Mouse (Mus musculus) ZHBTc4 (cell line): ENCODE measurements at regions not wholly inside any gene's neighbourhood (a gene's known extent, or its start where the extent isn't known, plus 50 kb on each side); places are given as distances from the start of the nearest gene placed in this dataset.

ENCODE experiments used
- DNase-seq: peaks from one replicate; pipeline ENCODE4 v3.0.0-alpha.2; 2011; ENCODE audit warnings: low read depth, low spot score

DNA sequence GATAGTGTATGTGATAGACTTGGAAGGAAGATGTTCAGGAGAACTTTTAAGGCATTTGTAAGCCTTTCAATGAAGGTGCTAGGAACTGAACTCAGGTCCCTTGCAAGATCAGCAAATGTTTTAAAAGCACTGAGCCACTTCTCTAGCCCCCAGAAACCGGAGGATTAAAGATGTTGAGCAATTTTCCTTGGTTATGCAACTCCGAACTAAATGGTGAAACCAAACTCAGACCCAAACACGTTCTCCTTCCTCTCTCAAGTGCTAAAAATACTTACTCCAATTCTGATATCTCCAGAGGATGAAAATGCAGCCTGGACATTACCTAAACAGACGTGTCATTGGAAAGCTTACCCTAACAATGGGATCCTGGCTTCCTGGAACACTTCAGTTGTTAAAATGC lies 378.8 kb downstream of the Kcnj2 start:
- DNase-seq, result no peak

DNA sequence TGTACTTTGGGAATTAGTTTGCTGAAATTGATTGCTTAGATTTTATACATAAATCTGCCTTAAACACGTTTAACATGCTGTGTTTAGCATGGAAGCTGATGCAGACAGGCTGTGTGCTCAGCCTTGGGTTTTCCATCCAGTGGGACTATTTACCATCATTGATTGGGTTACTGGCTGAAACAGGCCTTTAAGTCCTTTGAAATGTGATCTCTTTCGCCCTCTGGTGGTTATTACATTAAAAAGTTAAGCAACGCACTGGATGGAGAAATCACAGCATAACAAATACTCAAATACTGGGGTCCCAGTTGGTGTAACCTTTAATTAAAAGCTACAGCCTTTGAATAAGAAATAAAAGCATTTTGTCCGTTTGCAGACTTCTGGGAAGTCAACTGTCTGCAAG lies 379.8 kb downstream of the Kcnj2 start:
- DNase-seq, result peak; percentile 66

DNA sequence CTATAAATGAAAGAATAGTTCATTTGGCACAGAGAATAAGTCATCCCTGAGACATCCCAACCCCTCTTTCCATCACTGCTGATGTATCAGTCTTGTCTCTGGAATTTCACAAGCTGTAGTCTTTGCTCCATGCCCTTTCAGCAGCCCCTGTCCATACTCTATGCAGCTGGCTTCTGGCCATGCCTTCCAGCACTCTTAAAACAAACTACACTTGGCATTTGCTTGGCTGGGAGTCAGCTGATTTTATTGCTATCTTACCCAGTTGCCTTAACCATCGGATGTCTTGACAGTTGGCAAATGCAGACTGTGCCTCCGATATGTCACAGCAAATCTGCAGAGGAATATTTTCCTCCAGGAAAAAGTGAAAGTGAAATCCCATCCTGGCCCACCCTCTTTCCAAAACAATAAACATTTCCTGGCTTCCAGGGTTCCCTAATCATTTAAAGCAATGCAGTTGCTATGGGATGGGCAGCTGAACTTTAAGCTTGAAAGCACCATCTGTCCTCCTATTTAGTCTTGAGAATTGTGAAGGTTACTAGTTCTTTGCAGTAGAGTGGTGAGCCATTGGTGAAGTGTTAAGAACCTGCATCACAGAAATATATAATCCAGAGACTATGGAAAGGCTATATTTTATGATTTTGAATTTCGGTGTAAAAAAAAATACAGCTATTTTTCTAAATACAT lies 385.0 kb downstream of the Kcnj2 start:
- DNase-seq, result no peak

DNA sequence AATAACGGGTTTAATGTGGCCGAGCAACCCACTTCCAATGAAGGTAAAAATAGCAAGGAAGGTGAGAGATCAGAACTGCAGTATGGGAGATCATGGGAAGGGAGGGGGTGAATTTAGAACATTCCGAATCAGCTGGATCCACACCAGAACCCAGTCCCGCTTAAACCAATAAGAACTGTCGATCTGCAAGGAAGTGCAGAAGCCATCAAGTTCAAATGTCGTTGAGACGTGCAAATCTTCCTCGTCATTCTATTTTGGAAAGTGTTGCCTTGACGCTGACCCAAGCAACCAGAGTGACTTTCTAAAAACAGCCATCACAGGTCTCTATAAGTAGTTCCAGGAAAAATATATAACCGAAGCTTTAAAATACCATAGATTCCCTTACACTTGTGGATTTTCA lies 394.1 kb downstream of the Kcnj2 start:
- DNase-seq, result no peak

DNA sequence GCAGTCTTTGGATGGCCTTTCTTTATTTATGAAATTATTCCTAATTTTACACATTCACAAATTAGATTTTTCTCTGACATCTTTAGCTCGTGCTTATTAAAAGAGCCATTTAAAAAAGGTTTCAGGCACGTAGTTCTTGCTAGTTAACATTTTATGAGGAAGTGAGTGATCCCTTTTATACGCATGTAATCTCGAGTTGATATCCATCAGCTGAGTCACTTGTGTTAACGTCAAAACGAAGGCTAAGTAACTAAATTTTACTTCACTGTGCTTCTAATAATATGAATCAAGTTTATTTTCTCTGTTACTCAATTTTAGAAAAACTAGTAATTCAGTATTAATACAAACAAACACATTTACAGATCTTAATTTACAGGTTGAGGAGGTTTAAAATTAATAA lies 419.0 kb downstream of the Kcnj2 start:
- DNase-seq, result no peak

DNA sequence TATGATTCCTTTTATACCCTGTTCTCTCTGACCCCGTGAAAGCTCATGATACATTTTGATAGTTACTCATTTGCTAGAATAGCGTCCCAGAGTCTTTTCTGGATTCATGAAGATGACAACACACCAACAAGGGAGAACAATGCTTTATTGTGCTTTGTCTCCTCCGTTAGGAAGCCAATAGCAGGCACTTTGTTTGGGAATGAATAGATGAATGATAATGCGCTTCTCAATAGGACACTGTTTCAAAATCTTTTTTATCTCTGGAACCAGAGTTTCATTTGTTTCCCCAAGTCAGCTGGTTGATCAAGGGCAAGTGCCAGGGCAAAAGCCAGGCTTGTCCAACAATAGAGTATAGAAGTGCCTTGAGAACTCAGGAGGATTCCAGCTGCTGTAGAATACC lies 446.5 kb downstream of the Kcnj2 start:
- DNase-seq, result no peak

DNA sequence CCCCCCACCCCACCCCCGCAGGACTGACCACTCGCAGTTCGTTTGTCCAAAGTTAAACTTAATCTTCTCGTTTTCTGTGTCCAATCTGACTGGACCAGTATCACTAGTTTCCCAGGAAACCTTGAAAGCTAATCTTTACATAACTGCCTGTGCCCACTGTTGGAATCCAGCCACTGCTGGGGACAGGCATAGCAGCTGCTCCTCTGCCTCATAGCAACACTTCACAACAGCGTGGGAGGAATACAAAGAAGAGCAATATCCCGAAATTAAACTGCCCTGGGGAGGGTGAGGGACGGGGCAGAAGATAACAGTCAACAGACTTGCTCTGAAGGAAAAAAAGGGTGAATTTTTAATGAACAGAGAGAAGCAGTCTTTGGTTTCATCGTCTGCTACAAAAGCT lies 456.8 kb downstream of the Kcnj2 start:
- DNase-seq, result no peak

DNA sequence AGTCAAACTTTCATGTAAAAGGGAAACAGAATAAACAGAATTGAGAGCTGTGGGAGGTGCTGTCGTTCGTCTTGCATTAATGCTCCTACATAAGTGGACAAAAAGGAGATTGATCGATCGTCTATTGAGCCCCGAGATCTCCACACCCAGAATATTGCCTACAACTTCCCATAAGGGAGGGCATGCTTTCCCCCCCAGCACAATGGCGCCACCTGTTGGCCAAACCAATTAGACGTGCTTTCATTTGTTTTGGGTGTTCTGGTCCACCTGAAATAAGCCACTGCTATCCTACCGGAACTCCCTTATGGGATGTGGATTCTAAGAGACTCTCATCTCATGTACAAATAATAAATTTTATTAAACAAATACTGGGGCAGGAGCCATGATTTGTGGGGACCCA lies 457.5 kb downstream of the Kcnj2 start:
- peak; percentile 46 for DNase-seq

DNA sequence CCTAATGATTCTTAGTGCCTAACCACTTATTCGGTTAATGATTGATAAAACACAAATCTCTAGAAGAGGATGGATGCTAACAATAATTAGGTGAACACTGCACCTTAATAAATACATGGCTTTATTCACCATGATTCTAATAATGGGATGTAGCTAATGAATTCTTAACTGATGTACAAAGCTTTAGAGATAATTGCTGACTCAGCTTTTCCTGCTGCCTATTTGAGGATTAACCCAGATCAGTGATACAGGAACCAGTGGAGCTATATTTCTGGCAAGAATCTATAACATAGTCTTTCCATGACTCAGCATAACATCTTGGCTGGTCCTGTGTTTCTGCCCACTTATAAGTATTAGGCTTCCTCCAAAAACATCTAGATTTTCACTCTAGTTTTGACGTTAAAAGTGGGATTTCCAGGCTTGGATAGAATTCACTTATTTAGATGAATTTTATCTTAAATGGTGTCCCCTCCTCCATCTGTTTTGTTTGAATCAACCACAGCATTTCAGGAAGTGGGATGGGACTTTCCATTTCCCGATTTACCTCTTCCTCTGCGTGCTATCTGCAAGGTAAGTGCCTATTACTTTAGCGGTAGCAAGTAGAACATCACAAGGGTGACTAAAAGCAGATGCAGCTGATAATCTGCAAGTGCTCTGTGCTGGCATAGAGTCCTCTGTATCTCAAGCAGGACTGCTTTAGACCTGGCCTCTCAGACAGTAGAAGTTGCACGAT lies 460.2 kb downstream of the Kcnj2 start:
- DNase-seq, result no peak

DNA sequence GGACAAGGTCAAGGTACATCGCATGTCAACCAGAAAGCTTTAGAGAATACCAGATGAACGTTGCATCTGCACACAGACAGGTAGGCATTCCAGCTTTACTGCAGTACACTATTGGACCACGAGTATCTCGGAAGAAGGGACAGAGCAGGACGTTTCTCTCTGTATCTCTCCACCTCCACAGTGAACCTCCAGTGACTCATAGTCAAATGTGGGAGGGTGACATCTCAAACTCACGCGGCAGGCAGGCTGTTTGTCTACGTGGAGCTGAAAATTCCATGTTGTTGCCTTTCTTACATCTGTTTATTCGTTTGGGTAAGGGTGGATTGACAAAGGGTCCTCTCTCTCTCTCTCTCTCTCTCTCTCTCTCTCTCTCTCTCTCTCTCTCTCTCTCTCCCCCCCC lies 463.6 kb downstream of the Kcnj2 start:
- DNase-seq, result no peak

DNA sequence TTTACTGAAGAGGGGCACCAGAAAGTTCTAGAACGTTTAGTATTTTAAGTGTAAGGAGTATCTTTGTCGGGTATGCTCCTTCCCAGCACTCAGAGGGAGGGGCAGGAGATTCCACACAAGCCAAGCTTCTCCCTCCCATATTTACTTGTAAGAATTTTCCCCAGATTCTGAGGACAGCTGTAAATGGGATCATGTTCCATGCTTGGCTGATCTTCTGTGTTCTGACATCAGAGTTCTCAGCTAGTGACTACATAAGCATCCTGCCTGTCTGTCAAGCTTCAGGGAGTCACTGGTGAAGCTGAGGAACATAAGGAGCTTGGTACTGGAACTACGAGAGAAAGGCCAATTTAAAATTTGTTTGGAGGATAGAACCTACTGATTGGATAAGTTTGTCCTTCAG lies 464.9 kb downstream of the Kcnj2 start:
- DNase-seq, result no peak

DNA sequence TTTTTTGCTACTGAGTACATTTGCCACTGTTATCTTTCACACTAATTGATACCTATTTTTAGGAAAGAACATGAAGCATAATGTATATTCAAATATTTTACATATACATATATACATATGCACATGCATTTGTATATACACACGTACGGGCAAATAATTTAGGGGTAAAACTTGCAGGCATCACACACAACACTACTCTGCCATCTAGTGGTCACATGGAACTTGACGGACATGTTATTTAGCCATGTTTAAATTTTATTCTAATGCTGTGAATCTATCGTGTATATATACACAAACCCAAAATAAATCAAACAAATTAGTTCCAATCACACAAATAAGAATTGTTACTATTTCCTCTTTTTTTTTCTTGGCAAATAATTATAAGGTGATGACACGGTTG lies 466.5 kb downstream of the Kcnj2 start:
- DNase-seq, result peak; percentile 12

DNA sequence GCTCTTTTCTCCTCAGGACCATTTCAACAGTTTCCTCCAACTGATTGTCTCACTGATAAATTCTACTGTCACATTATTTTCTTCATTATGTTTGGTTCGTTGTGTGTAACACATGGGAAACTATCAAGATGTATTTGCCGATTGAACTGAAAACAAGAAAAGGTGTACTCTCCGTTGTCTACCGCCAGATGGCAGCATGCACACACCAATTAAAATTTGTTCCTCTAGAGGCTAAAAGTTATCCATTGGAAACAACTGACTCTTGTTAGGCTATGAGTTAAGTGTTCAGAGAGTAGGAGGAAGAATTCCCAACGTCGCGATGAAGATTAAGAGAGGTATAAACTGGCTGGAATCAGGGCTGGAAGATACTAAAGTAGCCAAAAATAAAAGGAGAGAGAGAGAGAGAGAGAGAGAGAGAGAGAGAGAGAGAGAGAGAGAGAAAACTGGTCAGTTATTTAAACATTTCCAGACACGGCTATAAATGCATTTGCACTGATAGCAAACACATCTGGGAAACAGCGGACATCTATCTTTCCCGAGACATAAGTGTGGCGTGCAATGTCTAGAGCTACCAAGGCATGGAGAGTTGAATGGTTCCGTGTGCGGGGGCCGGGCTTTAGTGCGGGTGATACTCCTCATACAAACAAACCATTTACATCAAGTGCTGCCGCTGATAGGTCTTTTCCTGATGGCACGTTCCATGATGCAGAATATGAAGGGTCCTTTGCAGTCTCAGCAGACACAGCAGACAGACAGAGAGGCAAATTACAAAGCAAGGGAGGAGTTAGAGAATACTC lies 470.3 kb downstream of the Kcnj2 start:
- DNase-seq, result peak; percentile 72

DNA sequence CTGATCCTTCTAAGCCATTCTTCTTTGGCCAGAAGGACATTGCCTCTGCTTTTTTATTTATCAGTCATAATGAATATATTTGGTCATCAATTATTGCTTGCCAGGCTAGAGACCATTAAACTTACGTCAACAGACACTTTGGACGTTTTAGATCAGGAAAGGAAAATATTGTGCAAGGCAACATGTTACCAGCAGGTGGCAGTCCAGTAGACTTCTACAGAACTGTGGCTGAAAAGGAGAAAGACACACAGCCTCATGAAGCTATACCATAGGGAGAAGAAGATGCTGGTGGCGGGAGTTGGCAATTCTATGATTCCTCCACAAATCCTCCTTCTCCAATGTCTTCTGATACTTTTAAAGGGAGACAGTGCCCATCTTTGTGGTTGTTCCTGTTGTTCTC lies 471.7 kb downstream of the Kcnj2 start:
- DNase-seq, result peak; percentile 53

DNA sequence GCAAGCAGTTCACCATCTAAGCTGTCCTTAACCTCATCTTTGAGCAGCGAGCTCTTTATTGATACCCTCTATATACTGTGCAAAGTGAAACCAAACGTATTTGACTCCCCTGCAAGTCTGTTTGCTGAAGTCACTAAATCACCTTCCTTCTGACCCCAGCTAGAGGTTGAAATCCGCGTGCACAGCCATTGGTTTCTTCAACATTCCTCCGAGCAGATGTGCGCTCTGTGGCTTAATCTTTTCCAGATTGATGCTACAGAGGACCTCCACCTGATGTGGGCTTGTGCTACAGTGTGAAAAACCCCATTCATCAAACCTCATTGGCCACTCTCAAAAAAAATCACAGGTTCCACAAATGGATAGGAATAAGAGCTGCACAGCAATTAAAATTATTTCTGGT lies 474.0 kb downstream of the Kcnj2 start:
- no peak for DNase-seq

DNA sequence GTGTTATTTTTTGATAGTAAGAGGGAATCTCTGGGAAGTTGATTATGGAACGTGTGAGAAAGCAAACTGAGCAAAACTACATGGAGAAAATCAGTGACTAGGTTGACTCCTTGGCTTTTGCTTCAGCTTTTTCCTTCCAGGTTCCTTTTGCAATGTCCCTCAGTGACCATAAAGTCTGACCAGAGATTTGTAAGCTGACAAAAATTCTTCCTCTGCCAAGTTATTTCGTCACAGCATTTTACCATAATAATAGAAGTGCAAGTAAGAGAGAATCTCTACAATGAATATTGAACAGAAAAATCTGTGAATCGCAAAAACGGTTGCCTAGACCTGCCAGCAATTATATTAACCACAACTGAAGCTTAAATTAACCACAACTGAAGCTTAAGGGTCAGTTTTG lies 479.3 kb downstream of the Kcnj2 start:
- no peak for DNase-seq

DNA sequence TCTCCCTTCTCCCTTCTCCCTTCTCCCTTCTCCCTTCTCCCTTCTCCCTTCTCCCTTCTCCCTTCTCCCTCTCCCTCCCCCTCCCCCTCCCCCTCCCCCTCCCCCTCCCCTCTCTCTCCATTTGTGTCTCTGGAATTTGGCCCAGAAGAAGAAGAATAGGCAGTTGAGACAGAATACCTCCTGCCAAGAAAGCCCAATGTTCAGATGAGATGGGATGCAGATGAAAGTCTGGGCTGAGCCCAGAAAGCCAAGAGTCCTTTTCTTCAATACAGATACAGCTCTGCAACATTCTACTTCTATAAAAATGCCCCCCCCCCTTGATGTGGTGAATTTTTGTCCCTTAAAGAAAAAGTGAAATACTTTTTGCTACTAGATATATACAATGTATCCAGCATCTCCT lies 489.2 kb downstream of the Kcnj2 start:
- DNase-seq, result no peak

DNA sequence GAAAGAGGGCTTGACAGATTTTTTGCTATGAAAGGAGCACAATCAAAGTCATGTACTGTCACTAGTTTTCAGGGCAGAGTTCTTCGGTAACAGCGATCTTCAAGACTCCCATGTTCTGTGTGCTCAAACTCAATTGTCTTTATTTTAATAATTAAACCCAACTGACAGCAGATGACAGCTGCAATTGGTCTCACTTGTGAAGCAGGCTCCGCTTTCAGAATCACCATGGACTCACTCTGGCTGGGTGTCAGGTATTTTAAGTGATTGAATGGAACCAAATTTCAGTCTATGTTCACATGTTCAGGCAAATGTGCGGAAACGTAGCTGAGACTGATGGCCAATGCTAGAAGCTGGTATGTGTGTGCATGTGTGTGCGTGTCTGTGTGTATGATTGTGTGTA lies 489.7 kb downstream of the Kcnj2 start:
- DNase-seq, result no peak

DNA sequence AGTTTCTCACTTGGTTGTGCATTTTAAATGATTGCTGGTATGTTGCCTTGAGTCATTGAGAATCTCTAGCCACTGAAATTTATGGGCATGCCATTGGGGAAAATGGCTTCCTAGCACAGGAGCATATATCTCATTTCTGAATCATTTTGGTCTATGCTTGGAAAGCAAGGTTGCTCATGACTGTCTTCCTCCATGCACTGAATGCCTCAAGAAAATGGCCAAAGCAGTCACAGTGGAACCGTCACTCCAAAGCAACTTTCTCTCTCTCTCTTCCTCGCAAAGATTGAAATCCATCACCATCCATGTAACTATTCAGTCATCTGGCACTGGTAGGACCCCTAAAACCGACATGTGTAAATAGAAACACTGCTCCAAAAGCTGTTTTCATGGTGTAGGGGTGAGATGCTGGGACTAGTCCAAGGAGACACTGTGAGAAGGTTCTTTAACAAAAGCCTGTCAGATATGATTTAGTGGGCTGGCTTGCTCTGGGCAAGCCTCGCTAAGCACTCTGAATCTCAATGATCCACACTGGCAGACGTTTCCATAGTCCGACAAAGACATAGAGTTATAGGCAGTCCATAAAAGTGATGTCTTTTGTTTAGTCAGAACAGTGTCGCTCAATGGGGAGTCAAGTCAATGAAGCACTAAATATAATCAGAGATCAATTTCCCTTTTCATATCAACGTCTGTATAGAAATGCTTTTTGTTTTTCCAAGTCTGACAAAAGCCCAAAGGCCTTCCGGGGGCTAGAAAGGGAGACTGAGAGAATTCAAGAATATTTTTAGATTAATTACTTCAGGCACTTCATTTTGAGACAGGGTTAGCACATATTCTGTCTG lies 492.6 kb downstream of the Kcnj2 start:
- DNase-seq, result no peak

DNA sequence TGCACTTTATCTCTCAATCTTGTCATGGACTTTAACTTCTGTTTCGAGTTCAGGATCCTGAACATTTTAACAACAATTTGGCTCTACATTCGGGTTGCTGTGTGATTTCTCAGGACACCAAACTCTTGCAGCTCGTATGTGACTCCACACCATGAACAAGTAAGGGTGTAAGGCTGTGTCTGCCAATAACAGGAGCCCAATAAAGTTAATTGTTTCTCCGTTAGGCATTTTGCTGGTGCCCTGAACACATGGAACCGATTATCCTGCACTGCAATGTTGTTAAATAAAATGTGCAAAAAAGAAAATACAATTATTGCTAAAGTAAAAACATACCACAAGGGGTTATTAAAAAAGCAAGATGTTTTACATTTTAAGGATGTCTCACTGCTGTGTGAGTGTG lies 497.2 kb downstream of the Kcnj2 start:
- no peak for DNase-seq

DNA sequence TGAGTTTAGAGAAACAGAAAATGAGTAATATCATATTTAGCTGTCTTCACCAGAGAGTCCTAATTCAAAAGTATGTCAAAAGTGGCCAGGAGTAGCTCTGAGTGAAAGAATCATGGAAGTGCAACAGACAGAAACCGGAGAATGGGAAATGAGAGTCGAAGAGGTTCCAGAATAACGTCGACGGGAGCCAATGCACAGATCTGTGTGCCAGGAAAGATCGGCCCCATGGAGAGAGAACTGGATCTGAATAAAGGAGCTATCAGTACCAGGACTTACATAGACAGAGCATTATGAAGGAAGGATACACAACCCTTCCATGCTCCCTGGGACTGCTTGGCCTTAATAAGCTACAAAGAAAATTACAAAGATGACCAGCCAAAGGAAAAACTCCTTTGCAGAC lies 502.1 kb downstream of the Kcnj2 start:
- no peak for DNase-seq

DNA sequence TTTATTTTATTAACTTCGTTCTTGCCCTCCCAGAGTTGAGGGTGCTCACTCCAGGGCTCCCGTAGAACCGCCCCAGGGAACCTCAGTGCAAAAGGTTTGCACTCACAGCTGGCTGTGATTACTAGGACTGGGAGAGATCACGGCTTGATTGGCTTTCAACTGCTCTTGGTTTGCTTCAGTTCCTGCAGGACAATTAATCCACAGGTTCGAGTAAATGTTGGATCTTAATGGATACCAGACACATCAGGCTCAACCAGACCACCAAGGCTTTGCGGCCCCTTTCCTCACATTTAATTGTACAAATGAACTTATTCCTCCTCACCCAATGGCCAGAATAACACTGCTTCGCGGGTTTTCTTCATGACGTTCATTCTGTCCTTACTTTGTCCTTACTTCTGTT lies 502.9 kb downstream of the Kcnj2 start:
- no peak for DNase-seq
